Mouse (Mus musculus): ENCODE data around the gene Gm7954. TPM values are rescaled to one million over a fixed set of nuclear protein-coding genes. Genes with fewer than 3 reads are reported as not detected.
"Not testable (repeated sequence)": the region's sequence is repeated elsewhere in the genome, so short reads cannot be mapped to it uniquely, and the experiment has no call there.

The Gm7954 gene
- not detected in 2 replicates for polyA plus RNA-seq (2015; fragmentation: Nextera tagmentation; extraction: Ambion mirVana)

GRCm38 (mm10) chr14:41453418-41453817 lies at the start of gene Gm7954:
TSS of gene Gm7954 (minus strand) at chr14:41453518.
- not testable (repeated sequence) for ATAC-seq; H3K4me3 ChIP-seq; H3K4me1 ChIP-seq; H3K9me3 ChIP-seq (replicated peaks); H3K9ac ChIP-seq; H3K4me2 ChIP-seq; H3K36me3 ChIP-seq (ENCODE audit: poor library complexity, severe bottlenecking); H3K27ac ChIP-seq; H3K27me3 ChIP-seq
- WGBS, result no CpG with 5 or more reads among the region's 2 CpGs

- H3K36me3 ChIP-seq (ENCODE audit: poor library complexity, severe bottlenecking); H3K4me1 ChIP-seq; H3K4me3 ChIP-seq; H3K9me3 ChIP-seq (replicated peaks); H3K27ac ChIP-seq; H3K27me3 ChIP-seq; H3K4me2 ChIP-seq; ATAC-seq; H3K9ac ChIP-seq: not testable (repeated sequence)
Observed at GRCm38 (mm10) chr14:41489385-41489784, 36.1 kb upstream of the Gm7954 start, which contains the start of gene Gm3486. TSS of gene Gm3486 (minus strand) at chr14:41489485.

- H3K27me3 ChIP-seq; ATAC-seq; H3K9ac ChIP-seq; H3K4me3 ChIP-seq; H3K4me1 ChIP-seq; H3K27ac ChIP-seq; H3K9me3 ChIP-seq (replicated peaks); H3K36me3 ChIP-seq (ENCODE audit: poor library complexity, severe bottlenecking): not testable (repeated sequence)
- 9% methylated on average over 11 of the region's 16 CpGs for WGBS
- peak overlapping the region; percentile 35; the same call in 1 of the 2 replicates for H3K4me2 ChIP-seq
Observed at GRCm38 (mm10) chr14:41425393-41426075, 27.8 kb downstream of the Gm7954 start.

- 12% methylated on average over 13 of the region's 14 CpGs for WGBS
- not testable (repeated sequence) for H3K36me3 ChIP-seq (ENCODE audit: poor library complexity, severe bottlenecking); H3K9ac ChIP-seq; H3K27ac ChIP-seq; H3K27me3 ChIP-seq; H3K4me3 ChIP-seq; ATAC-seq; H3K4me1 ChIP-seq; H3K9me3 ChIP-seq (replicated peaks)
- H3K4me2 ChIP-seq, result 0 out of 2 replicates have a peak overlapping the region, but pooled peaks have one; percentile 35
Observed at GRCm38 (mm10) chr14:41424694-41425093, 28.6 kb downstream of the Gm7954 start.

GRCm38 (mm10) chr14:41408181-41408580 lies 45.1 kb downstream of the Gm7954 start, which contains the start of gene Gm6482:
TSS of gene Gm6482 (minus strand) at chr14:41408281.
- ATAC-seq; H3K4me1 ChIP-seq; H3K36me3 ChIP-seq (ENCODE audit: poor library complexity, severe bottlenecking); H3K27ac ChIP-seq; H3K9ac ChIP-seq; H3K4me2 ChIP-seq; H3K27me3 ChIP-seq; H3K9me3 ChIP-seq (replicated peaks); H3K4me3 ChIP-seq: not testable (repeated sequence)
- WGBS, result no CpG with 5 or more reads among the region's 2 CpGs

Other genes starting within 250 kb of the Gm7954 start
- gene Gm2832, start 174.7 kb downstream of the Gm7954 start, polyA plus RNA-seq (2015; fragmentation: Nextera tagmentation; extraction: Ambion mirVana), result not detected in 2 replicates
- not detected in 2 replicates for gene Gm5798, start 104.9 kb downstream of the Gm7954 start, polyA plus RNA-seq (2015; fragmentation: Nextera tagmentation; extraction: Ambion mirVana)
- not detected in 2 replicates for gene Gm7945, start 67.1 kb downstream of the Gm7954 start, polyA plus RNA-seq (2015; fragmentation: Nextera tagmentation; extraction: Ambion mirVana)
- gene Gm6482, start 45.2 kb downstream of the Gm7954 start, polyA plus RNA-seq (2015; fragmentation: Nextera tagmentation; extraction: Ambion mirVana), result not detected in 2 replicates
- gene Gm3486, start 36.0 kb upstream of the Gm7954 start, polyA plus RNA-seq (2015; fragmentation: Nextera tagmentation; extraction: Ambion mirVana), result not detected in 2 replicates
- gene Gm7970, start 102.1 kb upstream of the Gm7954 start, polyA plus RNA-seq (2015; fragmentation: Nextera tagmentation; extraction: Ambion mirVana), result not detected in 2 replicates
- gene 1700049E17Rik2, start 119.7 kb upstream of the Gm7954 start, polyA plus RNA-seq (2015; fragmentation: Nextera tagmentation; extraction: Ambion mirVana), result not detected in 2 replicates
- not detected in 2 replicates for gene Gm3072, start 171.1 kb upstream of the Gm7954 start, polyA plus RNA-seq (2015; fragmentation: Nextera tagmentation; extraction: Ambion mirVana)
- gene Gm3676, start 193.0 kb upstream of the Gm7954 start, polyA plus RNA-seq (2015; fragmentation: Nextera tagmentation; extraction: Ambion mirVana), result not detected in 2 replicates
- gene Gm8068, start 248.4 kb upstream of the Gm7954 start, polyA plus RNA-seq (2015; fragmentation: Nextera tagmentation; extraction: Ambion mirVana), result not detected in 2 replicates

Data from forebrain, embryonic 13.5 days (tissue).